Mouse (Mus musculus) adrenal gland, postnatal 4 days (tissue): ENCODE measurements at regions not wholly inside any gene's neighbourhood (a gene's known extent, or its start where the extent isn't known, plus 50 kb on each side); places are given as distances from the start of the nearest gene placed in this dataset.

Experiments
- DNase-seq, 2 experiments: peaks; one replicate each; pipeline ENCODE4 v3.0.0; 2021 to 2022; ENCODE audit warnings: low spot score in 2 of 2, mixed read lengths in 2 of 2

GRCm38 (mm10) chr5:120251697-120252401 is 135.6 kb downstream of the Rbm19 start:
- DNase-seq, result no peak

GRCm38 (mm10) chr5:120252551-120252950 is 136.3 kb downstream of the Rbm19 start:
- no peak for DNase-seq

- DNase-seq, result no peak
Observed at GRCm38 (mm10) chr5:120262715-120263273, 146.5 kb downstream of the Rbm19 start.

GRCm38 (mm10) chr5:120269416-120269860 is 153.2 kb downstream of the Rbm19 start:
- DNase-seq, result no peak

GRCm38 (mm10) chr5:120270887-120271616 is 154.8 kb downstream of the Rbm19 start:
- DNase-seq, result no peak

GRCm38 (mm10) chr5:120276229-120276628 is 155.3 kb upstream of the Lhx5 start:
- no peak for DNase-seq

GRCm38 (mm10) chr5:120280321-120280720 is 151.2 kb upstream of the Lhx5 start:
- no peak for DNase-seq

- DNase-seq, result no peak
Observed at GRCm38 (mm10) chr5:120280991-120281602, 150.4 kb upstream of the Lhx5 start.

GRCm38 (mm10) chr5:120281840-120282565 is 149.5 kb upstream of the Lhx5 start:
- DNase-seq, result no peak

GRCm38 (mm10) chr5:120284625-120285024 is 146.9 kb upstream of the Lhx5 start:
- no peak for DNase-seq

- no peak for DNase-seq
Observed at GRCm38 (mm10) chr5:120285036-120285435, 146.5 kb upstream of the Lhx5 start.

- no peak for DNase-seq
Observed at GRCm38 (mm10) chr5:120286787-120287186, 144.7 kb upstream of the Lhx5 start.

- no peak for DNase-seq
Observed at GRCm38 (mm10) chr5:120288036-120288684, 143.3 kb upstream of the Lhx5 start.

GRCm38 (mm10) chr5:120294526-120295078 is 136.9 kb upstream of the Lhx5 start:
- DNase-seq, result no peak

GRCm38 (mm10) chr5:120297190-120297589 is 134.3 kb upstream of the Lhx5 start:
- no peak for DNase-seq

- DNase-seq, result no peak
Observed at GRCm38 (mm10) chr5:120297665-120298282, 133.7 kb upstream of the Lhx5 start.

GRCm38 (mm10) chr5:120301672-120302071 is 129.8 kb upstream of the Lhx5 start:
- no peak for DNase-seq

GRCm38 (mm10) chr5:120302307-120302706 is 129.2 kb upstream of the Lhx5 start:
- no peak for DNase-seq

GRCm38 (mm10) chr5:120304295-120304701 is 127.2 kb upstream of the Lhx5 start:
- DNase-seq, result no peak

GRCm38 (mm10) chr5:120312299-120312698 is 119.2 kb upstream of the Lhx5 start:
- no peak for DNase-seq
